In genomic region chr8:106058731-106059612, GRCm38 (mm10) we compare ENCODE assay signal across 1 mouse cellular context.
TF ChIP-seq lines count a peak whose summit lies in the region.

Nfatc3 (plus strand) TSS chr8:106058840.

TF ChIP-seq in MEL, 35 proteins besides CTCF, POLR2A, EP300 and RAD21 (continued from another document):
- TF ChIP-seq SMC3 (IDR thresholded peaks at IDR 0.05; ENCODE audit: low read depth, low read length) (no peak), MYB (IDR thresholded peaks at IDR 0.05; ENCODE audit: low read depth, low read length) (no peak), HCFC1 (IDR thresholded peaks at IDR 0.05; ENCODE audit: low read depth, low read length) (peak; percentile 93), MAX (IDR thresholded peaks at IDR 0.05; ENCODE audit: low read length) (peak; percentile 93), GABPA (IDR thresholded peaks at IDR 0.05; ENCODE audit: low read depth, low read length) (no peak)
